Mouse (Mus musculus) heart, postnatal 0 days (tissue): ENCODE results near the gene Card6. TPM values are rescaled to one million over a fixed set of nuclear protein-coding genes. Genes with fewer than 3 reads are reported as not detected.

Experiments
- ATAC-seq: fragments of 200-750 bp; cut with Nextera tagmentation; 2 replicates; pipeline ENCODE4 v1.8.0; 2017; ENCODE audit warnings: low read depth, moderate number of reproducible peaks, moderate library complexity; ENCODE audit not compliant: insufficient read depth
- DNase-seq: peaks from one replicate; pipeline ENCODE4 v3.0.0-alpha.2; 2016; ENCODE audit warnings: low spot score
- H3K27ac ChIP-seq: fragments of 300-500 bp; sonication (generic); 2 replicates; pipeline ENCODE4 v1.5.1; 2014; ENCODE audit warnings: low read depth, mild to moderate bottlenecking
- H3K27me3 ChIP-seq: fragments of 300-500 bp; sonication (generic); 2 replicates; pipeline ENCODE4 v1.6.1; 2014; ENCODE audit warnings: low read length, mixed read lengths; ENCODE audit not compliant: control insufficient read depth, insufficient read depth
- H3K36me3 ChIP-seq: fragments of 300-500 bp; sonication (generic); replicated peaks from 2 replicates; pipeline ENCODE4 v1.6.1; 2014; ENCODE audit warnings: low read length, mixed read lengths; ENCODE audit not compliant: control insufficient read depth, insufficient read depth
- H3K4me1 ChIP-seq: fragments of 300-500 bp; sonication (generic); 2 replicates; pipeline ENCODE4 v1.6.1; 2014; ENCODE audit warnings: antibody characterized with exemption; ENCODE audit not compliant: control insufficient read depth, insufficient read depth
- H3K4me2 ChIP-seq: fragments of 300-500 bp; sonication (generic); 2 replicates; pipeline ENCODE4 v1.6.1; 2014; ENCODE audit warnings: low read depth, mild to moderate bottlenecking, low read length, moderate library complexity
- H3K4me3 ChIP-seq: fragments of 300-500 bp; sonication (generic); 2 replicates; pipeline ENCODE4 v1.5.1; 2014; ENCODE audit warnings: low read depth, low read length
- H3K9ac ChIP-seq: fragments of 300-500 bp; sonication (generic); replicated peaks from 2 replicates; pipeline ENCODE4 v1.6.1; 2014; ENCODE audit warnings: low read depth, low read length, mixed read lengths
- H3K9me3 ChIP-seq: fragments of 300-500 bp; sonication (generic); replicated peaks from 2 replicates; pipeline ENCODE4 v1.6.1; 2016; ENCODE audit warnings: low read length; ENCODE audit not compliant: control insufficient read depth
- CTCF ChIP-seq: IDR thresholded peaks from 2 replicates; pipeline ENCODE4 v1.5.1; 2016; ENCODE audit warnings: antibody characterized with exemption, control low read depth, low read depth
- EP300 ChIP-seq: IDR thresholded peaks from 2 replicates; pipeline ENCODE4 v1.6.1; 2016; ENCODE audit warnings: antibody characterized with exemption, low read depth
- WGBS: fragments of 180-500 bp; shearing (Covaris S2); extraction: QIAGEN DNeasy Blood & Tissue Kit; methylation state at CpG from one replicate; pipeline ENCODE4 v1.1.7; 2014; 5-methylcytosine and 5-hydroxymethylcytosine counted together
- polyA plus RNA-seq: library from polyadenylated mRNA; unstranded; fragments of >200 nt; fragmentation: Nextera tagmentation; extraction: Ambion mirVana; gene quantifications from 2 replicates; pipeline ENCODE4 v1.2.1, GENCODE M21; 2015
- total RNA-seq: library from RNA; depleted of rRNA; stranded (reverse); fragments of >200 nt; gene quantifications from 2 replicates; pipeline ENCODE4 v1.2.3, GENCODE M21; 2014; ENCODE audit warnings: low replicate concordance; rRNA removed

The Card6 gene
- total and polyA plus RNA-seq, 2 experiments from 2014 or later: 1.7 to 1.8 TPM

DNA sequence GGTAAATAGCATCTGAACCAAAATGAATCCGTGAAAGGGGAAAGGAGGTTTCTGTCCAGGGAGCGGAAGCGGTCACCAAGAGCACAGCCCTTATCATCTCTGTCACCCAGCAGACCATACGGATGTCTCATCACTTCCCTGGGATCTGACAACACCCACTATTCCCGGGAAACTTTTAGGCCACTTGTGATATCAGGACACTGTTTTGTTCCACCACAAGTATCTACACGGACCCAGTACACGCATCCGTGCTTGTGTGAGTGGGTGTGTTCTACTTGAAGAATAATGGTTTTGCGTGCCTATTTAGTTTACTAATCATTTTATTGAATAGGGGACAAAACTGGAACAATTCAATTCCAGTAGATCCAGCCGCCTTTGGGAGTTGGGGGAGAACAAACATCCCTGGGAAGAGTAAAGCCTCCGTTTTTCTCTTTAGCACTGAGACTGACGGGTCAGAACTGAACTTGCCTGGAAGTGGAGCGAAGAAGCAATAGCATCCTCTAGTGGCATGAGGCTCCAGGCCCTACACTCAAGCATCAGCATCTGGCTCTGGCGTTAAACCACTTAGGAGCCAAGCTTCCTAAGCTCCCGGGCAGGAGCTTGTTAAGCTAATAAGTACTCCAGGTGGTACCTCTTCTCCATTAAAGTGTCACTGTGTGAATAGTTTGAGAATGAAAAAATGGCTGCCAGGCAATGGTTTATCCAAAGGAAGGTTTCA lies 39.4 kb downstream of the Card6 start:
- no peaks in the 10 kb centered on the region for H3K4me1 ChIP-seq
- H3K4me2 ChIP-seq: no peak overlapping the region
- no peaks in the 10 kb centered on the region for H3K36me3 ChIP-seq
- no peaks in the 10 kb centered on the region for H3K27me3 ChIP-seq
- no peaks in the 10 kb centered on the region for H3K9me3 ChIP-seq
- H3K27ac ChIP-seq: no peak overlapping the region
- peak; percentile 63 for DNase-seq
- no peak overlapping the region for H3K9ac ChIP-seq
- 21% methylated on average over 15 of the region's 15 CpGs for WGBS
- TF ChIP-seq EP300 (no peak), CTCF (peak; percentile 78)
- no peak overlapping the region for H3K4me3 ChIP-seq
- no peak for ATAC-seq

GRCm38 (mm10) chr15:5063635-5064034 lies 44.7 kb downstream of the Card6 start, which contains the start of gene C7:
TSS of gene C7 (minus strand) at chr15:5063740.
- Histone ChIP-seq H3K9me3 (no peaks in the 10 kb centered on the region), H3K4me3 (no peak within 1 kb of the TSS), H3K36me3 (no peaks in the 10 kb centered on the region), H3K9ac (no peak within 1 kb of the TSS), H3K27ac (no peak within 1 kb of the TSS), H3K4me1 (no peaks in the 10 kb centered on the region), H3K27me3 (no peaks in the 10 kb centered on the region), H3K4me2 (no peak within 1 kb of the TSS)
- ATAC-seq (no peak), DNase-seq (no peak)
- no peak for TF ChIP-seq CTCF

Other genes with a start within 250 kb of the Card6 start
- not detected in 2 replicates for gene Mroh2b, start 209.8 kb downstream of the Card6 start, total RNA-seq
- gene Mroh2b, start 209.8 kb downstream of the Card6 start, polyA plus RNA-seq: not detected in 2 replicates
- gene C7, start 44.8 kb downstream of the Card6 start, total RNA-seq: 0.15 TPM in 1 of 2 replicates, not detected in the other
- 0.05 TPM in 1 of 2 replicates, not detected in the other for gene C7, start 44.8 kb downstream of the Card6 start, polyA plus RNA-seq
- 154 and 164 TPM in 2 replicates for gene Rpl37, start 8.1 kb upstream of the Card6 start, total RNA-seq
- gene Rpl37, start 8.1 kb upstream of the Card6 start, polyA plus RNA-seq: 374 and 392 TPM in 2 replicates
- 11.6 and 15.5 TPM in 2 replicates for gene Prkaa1, start 35.3 kb upstream of the Card6 start, total RNA-seq
- gene Prkaa1, start 35.3 kb upstream of the Card6 start, polyA plus RNA-seq: 9.8 and 10.0 TPM in 2 replicates
- 13.3 and 33.6 TPM in 2 replicates for gene Ttc33, start 77.0 kb upstream of the Card6 start, total RNA-seq
- 32.9 and 35.7 TPM in 2 replicates for gene Ttc33, start 77.0 kb upstream of the Card6 start, polyA plus RNA-seq
- gene Ptger4, start 135.6 kb upstream of the Card6 start, total RNA-seq: 3.0 and 9.0 TPM in 2 replicates
- 4.3 and 5.0 TPM in 2 replicates for gene Ptger4, start 135.6 kb upstream of the Card6 start, polyA plus RNA-seq